Mouse (Mus musculus): ENCODE data around the gene Cpne9.

Gene Cpne9

DNA sequence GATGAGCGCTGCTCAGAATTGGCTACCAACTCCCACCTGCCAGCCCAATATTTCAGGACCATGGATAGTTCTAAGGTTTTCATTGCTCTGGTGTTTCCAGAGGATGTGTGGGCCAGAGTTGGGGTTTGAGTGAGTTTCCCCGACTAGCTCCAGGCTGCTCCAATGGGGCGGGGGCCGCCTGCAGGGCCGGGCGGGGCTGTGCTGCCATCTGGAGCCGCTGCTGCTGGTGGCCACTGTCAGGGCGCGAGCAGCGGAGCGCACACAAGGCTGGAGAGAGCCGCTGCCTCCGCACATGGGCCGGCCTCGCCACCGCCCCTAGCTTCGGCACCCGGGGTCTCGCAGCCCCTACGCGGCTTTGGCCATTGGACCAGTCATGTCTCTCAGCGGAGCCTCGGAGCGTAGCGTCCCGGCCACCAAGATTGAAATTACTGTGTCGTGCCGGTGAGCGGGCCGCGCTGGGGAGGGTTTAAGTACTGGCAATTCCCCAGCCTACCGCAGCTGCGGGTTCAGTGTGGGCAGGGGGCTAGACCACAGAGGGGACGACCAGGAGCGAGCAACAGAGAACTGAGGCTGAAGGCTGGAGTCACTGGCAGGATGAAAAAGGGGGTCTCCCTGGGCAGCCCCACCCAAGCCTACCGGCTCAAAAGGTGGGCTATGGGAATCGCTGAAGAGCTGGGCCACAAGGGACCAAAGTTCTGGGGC is at the start of gene Cpne9:
TSS of gene Cpne9 (plus strand) at position 207 of the 702 bp plus-strand sequence.
- DNase-seq: peak; percentile 82 to 84

DNA sequence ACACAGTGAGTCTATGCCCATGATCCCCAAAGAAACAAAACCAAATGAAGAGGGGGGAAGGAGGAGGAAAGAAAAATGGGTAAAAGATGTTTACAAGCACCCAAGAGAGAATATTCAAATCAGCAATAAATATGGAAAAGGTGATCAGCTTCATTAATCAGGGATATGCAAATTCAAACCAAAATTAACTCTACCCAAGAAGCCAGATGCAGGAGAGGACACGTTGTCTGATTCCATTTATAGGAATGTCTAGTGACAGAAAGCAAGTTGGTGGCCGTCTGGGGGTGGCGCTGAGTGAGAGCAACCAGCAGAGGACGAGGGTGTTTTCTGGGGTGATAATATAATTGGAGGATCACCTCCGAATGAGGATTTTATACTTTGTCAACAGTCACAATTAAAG is 47.0 kb upstream of the Cpne9 start:
- no peak for DNase-seq

GRCm38 (mm10) chr6:113237542-113238270 is 44.4 kb upstream of the Cpne9 start, which contains the start of gene Mtmr14:
Gene Mtmr14 (plus strand): TSS chr6:113237843.
- peak; percentile 99 to 100 for DNase-seq

- peak in 1 of 2 experiments; percentile 6 for DNase-seq
Observed at GRCm38 (mm10) chr6:113238442-113238841, 43.7 kb upstream of the Cpne9 start.

- DNase-seq: no peak
Observed at GRCm38 (mm10) chr6:113242753-113243152, 39.4 kb upstream of the Cpne9 start.

DNA sequence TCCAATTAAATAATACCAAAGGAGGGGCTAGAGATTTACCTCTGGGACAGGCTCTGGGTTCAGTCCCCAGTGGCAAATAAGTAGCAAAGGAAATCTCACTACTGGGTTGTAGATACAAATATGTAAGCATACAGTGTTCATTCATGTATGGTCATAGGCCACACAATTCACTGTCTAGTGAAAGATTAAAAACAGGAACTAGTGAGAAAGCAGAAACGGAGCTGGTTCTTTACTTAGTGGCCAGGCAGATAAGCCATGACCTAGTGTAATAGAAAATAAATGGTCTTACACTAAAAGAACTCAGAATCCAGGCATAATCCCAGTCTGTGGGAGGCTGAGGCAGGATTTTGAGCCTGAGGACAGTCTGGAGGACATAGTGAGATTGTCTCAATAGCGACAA is 36.5 kb upstream of the Cpne9 start:
- no peak for DNase-seq

DNA sequence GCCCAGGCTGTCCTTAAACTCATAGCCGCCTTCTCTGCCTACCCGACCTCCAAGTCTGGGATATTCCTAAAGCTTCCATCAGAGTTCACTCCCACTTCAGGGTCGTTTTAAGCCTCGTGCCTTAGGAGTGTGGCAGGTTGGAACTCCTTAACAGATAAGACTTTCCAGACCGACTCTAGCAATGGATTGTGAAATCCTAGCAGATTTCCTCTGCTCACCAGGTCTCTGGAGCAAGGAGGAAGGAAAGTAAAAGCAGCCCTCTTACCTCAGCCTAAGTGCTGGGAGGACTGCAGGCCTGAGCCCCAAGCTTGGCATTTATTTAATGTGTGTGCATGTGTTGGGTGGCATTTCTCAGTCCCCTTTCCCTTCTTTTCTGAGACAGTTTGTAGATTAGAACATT is 31.3 kb upstream of the Cpne9 start:
- no peak for DNase-seq

- no peak for DNase-seq
Observed at GRCm38 (mm10) chr6:113251921-113252320, 30.2 kb upstream of the Cpne9 start.

- DNase-seq: no peak
Observed at GRCm38 (mm10) chr6:113254899-113255298, 27.2 kb upstream of the Cpne9 start.

- DNase-seq: peak in 1 of 2 experiments; percentile 20
Observed at GRCm38 (mm10) chr6:113261174-113261858, 20.8 kb upstream of the Cpne9 start.

DNA sequence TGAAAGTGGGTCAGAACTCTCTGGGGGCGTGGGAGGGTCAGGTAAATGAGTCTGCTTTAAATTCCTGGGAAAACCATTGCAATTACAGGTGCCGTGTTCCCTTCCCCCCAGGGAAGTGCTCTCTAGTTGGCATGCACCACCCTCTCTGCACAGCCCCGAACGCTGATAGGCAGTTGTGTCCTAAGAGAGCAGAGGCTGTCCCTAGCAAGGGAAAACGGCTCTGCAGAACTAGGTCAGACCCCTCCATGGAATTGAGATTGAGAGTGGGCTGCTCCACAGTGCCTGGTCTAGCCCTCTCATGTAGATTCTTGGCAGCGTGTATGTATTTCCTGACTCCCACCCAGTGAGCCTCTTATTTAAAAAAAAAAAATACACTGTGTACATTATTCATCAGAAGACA is 18.6 kb upstream of the Cpne9 start:
- no peak for DNase-seq

GRCm38 (mm10) chr6:113264429-113264828 is 17.7 kb upstream of the Cpne9 start:
- no peak for DNase-seq

DNA sequence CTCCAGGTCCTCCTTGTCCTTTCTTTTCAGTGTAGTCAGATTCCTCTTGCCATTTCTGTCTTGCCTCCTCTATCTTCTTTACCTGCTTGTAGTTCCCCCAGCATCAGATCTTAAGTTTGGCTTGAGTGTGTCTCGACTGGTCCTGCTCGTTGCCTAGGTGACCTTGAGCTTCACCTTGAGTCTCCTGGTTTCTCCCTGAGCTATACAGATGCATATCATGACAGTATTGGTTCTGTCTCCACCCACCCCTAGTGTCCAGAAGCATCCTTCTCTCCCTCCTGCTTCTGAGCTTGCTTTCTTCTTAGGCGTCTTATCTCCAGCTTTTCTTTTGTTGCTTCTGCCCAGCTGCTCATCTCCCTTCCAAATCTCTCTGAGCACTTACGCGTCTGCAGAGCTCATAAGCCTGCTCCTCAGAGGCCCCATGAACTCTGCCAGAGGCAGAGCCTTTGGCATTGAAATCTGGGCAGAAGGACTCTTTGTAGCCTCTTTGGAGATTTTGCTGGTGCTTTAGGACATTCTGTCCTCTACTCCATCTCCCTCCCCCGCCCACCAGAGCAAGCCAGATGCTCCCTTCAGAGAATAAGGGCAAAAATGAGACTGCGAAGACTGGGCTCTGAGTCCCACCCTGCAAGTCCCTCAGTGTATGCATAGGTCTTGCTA is 15.0 kb upstream of the Cpne9 start:
- DNase-seq: no peak

GRCm38 (mm10) chr6:113267988-113268387 is 14.1 kb upstream of the Cpne9 start:
- no peak for DNase-seq

DNA sequence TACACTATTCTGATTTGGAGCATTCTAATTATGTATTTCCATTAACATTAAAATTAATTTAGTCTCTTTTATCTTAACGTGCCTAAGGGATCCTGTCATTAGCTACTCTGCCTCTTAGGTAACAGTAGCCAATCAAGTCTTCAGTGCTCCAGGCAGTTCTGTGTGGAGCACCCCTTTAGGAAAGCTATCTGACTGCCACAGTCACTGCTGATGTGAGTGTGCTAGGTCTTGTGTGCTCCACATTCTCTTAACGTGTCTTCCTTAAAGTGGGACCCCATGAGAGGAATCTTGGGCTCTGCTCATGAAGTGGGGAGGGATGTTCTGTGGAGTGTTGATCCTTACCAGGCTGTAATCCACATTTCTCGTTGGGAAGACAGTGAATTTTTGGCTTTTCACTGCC is 9.7 kb upstream of the Cpne9 start:
- DNase-seq: no peak

- DNase-seq: peak in 1 of 2 experiments; percentile 16
Observed at GRCm38 (mm10) chr6:113276846-113277245, 5.3 kb upstream of the Cpne9 start.

DNA sequence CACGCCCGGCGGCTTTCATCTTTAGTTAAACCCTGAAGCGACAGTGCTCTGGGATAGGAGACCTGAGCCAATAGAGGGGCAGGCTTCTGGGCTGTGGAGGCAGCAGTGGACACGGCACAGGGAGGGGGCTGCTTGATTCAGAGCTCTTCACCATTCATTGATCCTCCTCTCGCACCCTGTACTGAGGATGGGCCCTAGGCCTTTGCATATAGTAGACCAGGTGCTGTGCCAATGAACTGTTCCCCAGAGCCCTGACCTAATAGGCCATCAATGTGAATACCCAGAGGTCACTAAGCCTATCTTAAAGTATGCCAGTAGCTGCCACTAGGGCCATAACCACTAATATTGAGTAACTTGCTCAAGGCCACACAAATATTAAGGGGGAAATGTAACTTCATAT is 431 bp upstream of the Cpne9 start:
- DNase-seq: peak; percentile 23 to 33

DNA sequence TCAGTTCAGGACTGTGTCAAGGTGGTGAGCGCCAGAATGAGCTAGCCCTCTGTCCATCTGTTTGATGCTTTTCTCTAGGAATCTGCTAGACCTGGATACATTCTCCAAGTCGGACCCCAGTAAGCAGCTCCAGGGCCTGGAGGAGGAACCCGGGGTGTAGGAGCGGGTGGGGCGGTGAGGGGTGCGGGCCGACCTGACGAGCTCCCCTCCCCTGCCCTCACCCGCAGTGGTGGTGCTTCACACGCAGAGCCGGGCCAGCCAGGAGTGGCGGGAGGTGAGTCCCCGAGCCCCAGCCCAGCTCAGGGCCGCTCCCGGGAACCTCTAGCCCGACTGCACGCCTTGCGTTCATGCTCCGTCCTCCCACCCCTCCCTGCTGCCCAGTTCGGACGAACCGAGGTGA is 862 bp downstream of the Cpne9 start:
- peak; percentile 50 to 57 for DNase-seq

GRCm38 (mm10) chr6:113283500-113283899 is 1.4 kb downstream of the Cpne9 start:
- DNase-seq: peak; percentile 56 to 66

- DNase-seq: no peak
Observed at GRCm38 (mm10) chr6:113284931-113285330, 2.8 kb downstream of the Cpne9 start.

- no peak for DNase-seq
Observed at GRCm38 (mm10) chr6:113286316-113286715, 4.2 kb downstream of the Cpne9 start.

GRCm38 (mm10) chr6:113287236-113287635 is 5.1 kb downstream of the Cpne9 start:
- DNase-seq: no peak

GRCm38 (mm10) chr6:113289346-113289745 is 7.2 kb downstream of the Cpne9 start:
- DNase-seq: no peak

Measured in cerebellum, postnatal 10 days (tissue).